Mouse (Mus musculus): ENCODE measurements around the gene Gm48552. TPM values are rescaled to one million over a fixed set of nuclear protein-coding genes. Genes with fewer than 3 reads are reported as not detected.

Gene Gm48552
- polyA plus RNA-seq, 1 experiment from 2014 or later: 1.2 TPM

DNA sequence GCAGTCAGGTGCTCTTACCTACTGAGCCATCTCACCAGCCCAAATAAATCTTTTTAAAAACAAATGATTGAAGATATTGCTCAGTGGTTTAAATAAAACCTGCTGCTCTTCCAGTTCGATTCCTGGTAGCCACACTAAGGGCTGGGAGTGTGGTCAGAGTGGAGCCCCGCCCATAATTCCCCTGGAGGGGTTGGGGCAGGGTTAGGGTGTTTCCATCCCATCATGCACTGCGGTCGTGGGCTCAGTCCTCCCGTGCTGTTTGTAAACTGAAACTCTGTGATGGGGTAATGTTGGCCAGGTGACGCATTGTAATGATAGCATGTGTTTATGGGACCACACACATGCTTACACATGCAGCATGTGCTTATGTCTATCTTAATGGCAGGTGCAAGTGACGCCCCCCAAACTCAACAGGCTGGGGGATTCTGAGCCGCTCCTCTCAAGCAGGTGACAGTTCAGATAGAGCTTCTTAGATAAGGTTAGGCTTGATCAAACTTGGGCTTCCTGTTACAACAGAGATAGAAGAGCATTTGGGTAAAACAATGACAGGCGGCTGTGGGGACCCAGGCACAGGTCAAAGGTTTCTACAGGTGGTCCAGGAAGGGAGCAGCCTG lies 37.0 kb upstream of the Gm48552 start:
- H3K4me2 ChIP-seq (replicated peaks): no peak overlapping the region
- 30% methylated on average over 9 of the region's 9 CpGs for WGBS

DNA sequence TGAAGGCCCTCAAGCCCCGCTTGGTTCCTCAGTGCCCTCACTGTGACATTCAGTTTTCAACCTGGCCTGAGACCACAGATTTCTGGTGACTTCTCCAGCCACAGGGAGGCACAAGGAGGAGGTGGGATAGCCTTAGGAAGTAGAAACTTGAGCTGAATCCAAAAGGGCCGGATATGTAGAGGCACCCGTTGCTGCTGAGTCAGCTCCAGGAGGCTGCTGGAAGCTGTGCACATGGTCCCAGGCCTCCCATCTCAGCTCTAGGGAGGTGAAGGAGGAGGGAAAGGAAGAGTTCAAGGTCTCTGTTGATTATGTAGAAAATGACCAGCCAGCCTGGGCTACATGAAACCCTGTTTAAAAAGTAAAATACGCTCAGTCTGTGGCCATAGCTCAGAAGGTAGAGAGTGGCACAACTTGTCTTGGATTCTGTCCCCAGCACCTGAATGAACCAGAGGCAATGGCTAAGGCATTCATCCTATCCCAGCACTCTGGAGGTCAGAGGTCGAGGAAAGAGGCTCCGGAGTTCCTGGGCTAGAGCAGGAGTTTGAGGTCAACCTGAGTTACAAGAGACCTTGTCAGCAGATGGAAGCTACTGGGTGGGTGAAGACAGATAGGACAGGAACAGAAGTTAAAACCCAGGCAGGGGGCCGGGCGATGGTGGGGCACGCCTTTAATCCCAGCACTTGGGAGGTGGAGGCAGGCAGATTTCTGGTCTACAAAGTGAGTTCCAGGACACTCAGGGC lies 33.9 kb upstream of the Gm48552 start:
- no peak for ATAC-seq
- H3K9ac ChIP-seq (replicated peaks): no peak overlapping the region
- H3K27ac ChIP-seq: no peak overlapping the region
- H3K27me3 ChIP-seq: peaks cover 4% of the 10 kb centered on the region; the same call in 1 of the 2 replicates
- H3K4me1 ChIP-seq (replicated peaks): peaks cover 31% of the 10 kb centered on the region
- no peak overlapping the region for H3K4me3 ChIP-seq (replicated peaks)
- WGBS: 58% methylated on average over 9 of the region's 9 CpGs
- H3K36me3 ChIP-seq: no peaks in the 10 kb centered on the region
- no peak overlapping the region for H3K4me2 ChIP-seq (replicated peaks)
- no peaks in the 10 kb centered on the region for H3K9me3 ChIP-seq

More for the DNA sequence above, 37.0 kb upstream of the Gm48552 start:
- H3K4me1 ChIP-seq (replicated peaks): peaks cover 28% of the 10 kb centered on the region
- H3K27ac ChIP-seq: no peak overlapping the region
- no peak overlapping the region for H3K9ac ChIP-seq (replicated peaks)
- ATAC-seq: no peak
- H3K9me3 ChIP-seq: no peaks in the 10 kb centered on the region
- peaks cover 8% of the 10 kb centered on the region; the same call in 1 of the 2 replicates for H3K36me3 ChIP-seq
- H3K4me3 ChIP-seq (replicated peaks): no peak overlapping the region
- peaks cover 13% of the 10 kb centered on the region for H3K27me3 ChIP-seq

DNA sequence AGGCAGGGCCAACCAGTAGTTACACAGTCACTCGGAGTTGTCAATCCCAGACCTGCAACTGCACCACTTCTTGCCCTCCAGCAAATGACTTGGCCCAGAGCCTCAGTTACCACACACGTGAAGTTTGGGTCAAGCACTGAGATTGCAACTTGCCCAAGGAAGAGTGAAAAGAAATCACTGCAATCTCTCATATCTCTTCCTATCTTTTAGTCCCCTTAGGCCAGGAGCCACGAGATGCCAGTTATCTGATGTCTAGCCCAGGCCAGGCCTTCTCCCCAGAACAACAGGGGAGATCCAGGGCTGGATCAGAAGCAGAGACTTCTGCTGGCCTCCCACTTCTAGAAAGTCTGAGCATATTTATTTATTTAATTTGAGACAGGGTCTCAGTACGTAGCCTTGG lies 33.3 kb upstream of the Gm48552 start:
- H3K9me3 ChIP-seq: no peaks in the 10 kb centered on the region
- WGBS: 84% methylated on average over 4 of the region's 4 CpGs

DNA sequence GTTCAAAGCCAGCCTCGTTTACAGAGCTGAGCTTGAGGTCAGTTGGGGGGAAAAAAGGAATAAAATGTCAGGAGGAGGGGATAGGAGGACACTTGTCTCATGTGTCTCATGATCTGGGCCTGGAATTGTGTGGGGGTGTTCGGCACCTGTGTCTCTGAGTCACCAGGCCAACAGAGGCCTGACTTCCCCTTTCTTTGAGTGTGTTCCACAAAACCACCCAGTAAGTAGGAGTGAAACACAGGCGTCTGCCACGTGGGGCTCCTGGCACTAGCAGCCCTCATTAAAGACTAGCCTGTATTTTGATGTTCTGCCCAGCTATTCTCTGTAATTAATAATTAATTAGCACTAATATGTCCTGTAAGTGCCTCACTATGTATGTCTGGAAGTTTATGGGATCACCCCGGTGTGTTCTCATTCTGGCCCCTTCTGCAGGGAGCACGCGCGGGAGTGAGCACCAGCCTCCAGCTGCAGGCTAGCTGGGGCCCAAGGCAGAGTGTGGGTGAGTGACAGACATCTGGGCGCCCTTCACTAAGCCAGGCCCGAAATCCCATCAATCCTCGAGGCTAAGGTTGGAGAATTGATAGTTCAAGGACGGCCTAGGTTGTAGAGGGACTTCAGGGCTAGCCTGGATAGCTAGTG lies 32.3 kb upstream of the Gm48552 start:
- WGBS: 54% methylated on average over 12 of the region's 12 CpGs
- H3K27me3 ChIP-seq: peaks cover 4% of the 10 kb centered on the region; the same call in 1 of the 2 replicates
- H3K27ac ChIP-seq: no peak overlapping the region
- peak overlapping the region; percentile 66; the same call in 1 of the 2 replicates for H3K4me3 ChIP-seq (replicated peaks)
- peaks cover 34% of the 10 kb centered on the region for H3K4me1 ChIP-seq (replicated peaks)
- H3K36me3 ChIP-seq: peaks cover 4% of the 10 kb centered on the region; the same call in 1 of the 2 replicates
- H3K9ac ChIP-seq (replicated peaks): no peak overlapping the region
- ATAC-seq: peak; percentile 18; the same call in 1 of the 2 replicates
- H3K9me3 ChIP-seq: no peaks in the 10 kb centered on the region
- peak overlapping the region; percentile 99 for H3K4me2 ChIP-seq (replicated peaks)

More for the DNA sequence above, 33.3 kb upstream of the Gm48552 start:
- H3K9ac ChIP-seq (replicated peaks): no peak overlapping the region
- H3K36me3 ChIP-seq: no peaks in the 10 kb centered on the region
- H3K4me1 ChIP-seq (replicated peaks): peaks cover 32% of the 10 kb centered on the region
- H3K4me3 ChIP-seq (replicated peaks): no peak overlapping the region
- H3K4me2 ChIP-seq (replicated peaks): no peak overlapping the region
- peaks cover 4% of the 10 kb centered on the region; the same call in 1 of the 2 replicates for H3K27me3 ChIP-seq
- H3K27ac ChIP-seq: no peak overlapping the region
- ATAC-seq: no peak

DNA sequence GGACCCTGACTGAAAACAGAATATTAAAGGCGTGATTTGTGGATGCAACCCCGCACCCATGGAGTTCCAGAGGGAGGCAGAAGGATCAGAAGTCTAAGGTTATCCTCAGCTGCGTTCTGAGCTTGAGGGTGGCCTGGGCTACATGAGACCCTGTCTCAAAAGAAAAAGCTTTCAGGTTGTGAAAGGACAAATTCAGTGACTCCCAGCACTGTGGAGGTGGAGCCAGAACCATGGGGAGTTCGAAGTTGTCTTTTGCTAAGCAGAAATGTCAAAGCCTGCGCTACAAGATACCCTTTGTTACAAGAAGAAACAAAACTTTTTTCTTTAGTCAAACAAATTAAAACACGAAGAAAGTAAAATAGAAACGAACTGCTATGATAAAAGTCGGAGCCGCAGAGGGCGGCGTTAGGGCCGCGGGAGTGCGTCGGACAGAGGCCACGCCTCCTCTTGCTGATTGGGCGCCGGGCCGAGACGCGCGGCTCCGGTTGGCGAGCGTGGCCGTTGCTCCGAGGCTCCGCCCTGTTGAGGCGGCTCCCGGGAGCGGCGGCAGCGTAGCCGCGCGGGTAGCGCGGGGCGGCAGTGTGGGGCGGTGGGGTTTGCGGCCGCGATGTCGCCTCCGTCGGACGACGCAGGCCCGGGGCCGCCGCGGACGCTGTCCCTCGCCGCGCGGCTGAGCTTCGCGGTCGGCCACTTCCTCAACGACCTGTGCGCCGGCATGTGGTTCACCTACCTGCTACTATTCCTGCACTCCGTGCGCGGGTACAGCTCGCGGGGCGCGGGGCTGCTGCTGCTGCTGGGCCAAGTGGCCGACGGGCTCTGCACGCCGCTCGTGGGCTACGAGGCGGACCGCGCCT lies 31.6 kb upstream of the Gm48552 start, which contains the start of gene Mfsd12:
Gene Mfsd12, plus strand, starts transcription at position 501 of the 854 bp plus-strand sequence.
- Histone ChIP-seq H3K4me3 (replicated peaks) (peak within 1 kb of the TSS; percentile 66), H3K4me1 (replicated peaks) (peaks cover 34% of the 10 kb centered on the region), H3K36me3 (peaks cover 9% of the 10 kb centered on the region; the same call in 1 of the 2 replicates), H3K27me3 (peaks cover 4% of the 10 kb centered on the region; the same call in 1 of the 2 replicates), H3K4me2 (replicated peaks) (peak within 1 kb of the TSS; percentile 99), H3K27ac (peak within 1 kb of the TSS; percentile 57; the same call in 1 of the 2 replicates), H3K9me3 (no peaks in the 10 kb centered on the region), H3K9ac (replicated peaks) (peak within 1 kb of the TSS; percentile 87)
- 2% methylated on average over 78 of the region's 79 CpGs for WGBS
- peak; percentile 90 for ATAC-seq

DNA sequence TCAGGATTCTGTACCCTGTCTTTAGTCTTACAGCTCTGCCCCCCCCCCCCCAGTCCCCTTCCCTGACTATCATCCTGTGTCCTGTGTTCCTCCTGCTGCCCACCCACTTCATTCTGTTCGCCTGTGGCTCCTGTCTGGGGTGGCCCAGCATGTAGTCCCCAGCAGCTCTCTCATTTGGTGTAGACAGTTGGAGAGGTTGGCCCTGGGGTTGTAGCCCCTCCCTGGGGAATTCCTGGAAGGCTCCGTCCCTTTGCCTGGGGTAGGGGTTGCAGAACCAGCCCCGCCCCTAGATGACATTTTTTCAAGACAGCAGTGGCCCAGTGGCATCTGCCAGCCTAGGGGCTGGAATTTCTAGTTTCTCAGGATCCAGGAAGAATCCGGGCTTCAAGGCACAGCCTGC lies 30.6 kb upstream of the Gm48552 start:
- peak overlapping the region; percentile 99 for H3K4me2 ChIP-seq (replicated peaks)
- H3K4me1 ChIP-seq (replicated peaks): peaks cover 43% of the 10 kb centered on the region
- H3K27me3 ChIP-seq: peaks cover 14% of the 10 kb centered on the region
- H3K36me3 ChIP-seq: peaks cover 14% of the 10 kb centered on the region; the same call in 1 of the 2 replicates
- ATAC-seq: 0 out of 2 replicates have a peak, but pooled peaks have one; percentile 10
- H3K27ac ChIP-seq: no peak overlapping the region
- WGBS: 20% methylated on average over 4 of the region's 4 CpGs
- H3K4me3 ChIP-seq (replicated peaks): peak overlapping the region; percentile 66
- H3K9me3 ChIP-seq: no peaks in the 10 kb centered on the region
- peak overlapping the region; percentile 87 for H3K9ac ChIP-seq (replicated peaks)

DNA sequence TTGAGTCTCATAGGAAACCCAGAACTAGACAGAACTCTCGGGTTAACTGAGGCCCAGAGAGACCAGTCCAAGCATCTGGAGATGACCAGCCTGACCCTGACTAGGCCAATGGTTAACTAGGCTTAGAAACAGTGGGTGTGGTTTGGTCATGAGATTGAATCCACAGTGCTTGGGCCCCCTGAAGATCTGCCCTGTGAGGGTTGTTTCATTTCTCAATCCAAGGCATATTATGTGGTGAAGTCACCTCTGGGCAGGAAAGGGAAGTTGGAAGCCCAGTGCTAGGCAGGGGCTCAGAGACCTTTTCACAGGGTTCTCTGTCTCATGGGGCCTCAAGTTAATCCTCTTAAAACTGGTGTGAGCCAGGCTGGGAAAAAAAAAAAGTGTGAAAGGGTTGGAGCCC lies 30.0 kb upstream of the Gm48552 start:
- Histone ChIP-seq H3K9me3 (no peaks in the 10 kb centered on the region), H3K4me1 (replicated peaks) (peaks cover 49% of the 10 kb centered on the region), H3K27ac (no peak overlapping the region), H3K27me3 (peaks cover 20% of the 10 kb centered on the region), H3K36me3 (peaks cover 14% of the 10 kb centered on the region; the same call in 1 of the 2 replicates), H3K4me2 (replicated peaks) (peak overlapping the region; percentile 99), H3K9ac (replicated peaks) (peak overlapping the region; percentile 87), H3K4me3 (replicated peaks) (peak overlapping the region; percentile 66)
- ATAC-seq: no peak
- 63% methylated on average over 1 of the region's 1 CpGs for WGBS

DNA sequence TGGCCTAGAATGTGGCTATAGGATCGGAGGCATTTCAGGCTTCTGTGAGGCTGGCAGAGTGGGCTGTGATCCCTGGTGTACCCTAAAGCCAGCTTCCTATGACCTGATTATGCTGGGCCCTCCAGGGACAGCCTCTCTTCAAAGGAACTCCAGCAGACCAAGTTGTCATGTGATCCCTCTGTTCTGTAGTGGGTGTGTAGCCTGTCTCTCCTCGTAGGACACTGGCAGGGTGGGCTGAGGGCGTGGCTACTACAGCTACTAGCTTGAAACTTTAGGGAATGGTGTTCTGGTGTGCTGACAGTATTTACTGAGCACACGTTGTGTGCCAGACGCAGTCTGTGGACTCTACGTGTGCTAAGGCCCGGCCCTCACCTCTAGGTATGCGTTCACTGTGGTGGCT lies 28.1 kb upstream of the Gm48552 start:
- ATAC-seq: no peak
- Histone ChIP-seq H3K9me3 (no peaks in the 10 kb centered on the region), H3K4me2 (replicated peaks) (no peak overlapping the region), H3K27ac (no peak overlapping the region), H3K36me3 (peaks cover 15% of the 10 kb centered on the region; the same call in 1 of the 2 replicates), H3K9ac (replicated peaks) (0 out of 2 replicates have a peak overlapping the region, but pooled peaks have one; percentile 36), H3K27me3 (peaks cover 25% of the 10 kb centered on the region), H3K4me3 (replicated peaks) (no peak overlapping the region), H3K4me1 (replicated peaks) (peaks cover 68% of the 10 kb centered on the region)
- 72% methylated on average over 8 of the region's 8 CpGs for WGBS

DNA sequence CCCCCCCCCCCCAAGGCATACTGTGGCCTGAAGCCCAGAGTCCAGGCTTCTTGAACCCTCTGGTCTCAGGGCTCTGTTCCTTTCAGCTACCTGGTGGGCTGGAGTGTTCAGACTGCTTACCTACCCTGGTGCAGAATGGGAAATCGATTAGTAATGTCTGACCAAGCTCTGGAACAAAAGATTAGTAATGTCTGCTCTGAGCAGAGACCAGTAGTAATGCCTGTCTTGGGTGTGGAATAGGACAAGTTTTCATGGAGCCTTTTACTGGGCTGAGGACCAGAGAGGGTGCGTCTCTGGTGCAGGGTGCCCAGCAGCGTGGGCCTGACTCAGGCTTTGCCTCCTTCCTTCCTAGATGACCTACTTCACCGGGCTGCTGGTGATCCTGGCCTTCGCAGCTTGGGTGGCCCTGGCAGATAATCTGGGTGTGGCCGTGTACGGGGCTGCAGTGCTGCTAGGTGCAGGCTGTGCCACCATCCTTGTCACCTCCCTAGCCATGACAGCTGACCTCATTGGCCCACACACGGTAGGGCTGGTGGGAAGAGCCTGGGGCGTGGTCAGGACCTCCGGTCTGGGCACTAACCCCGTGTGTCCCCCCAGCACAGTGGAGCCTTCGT lies 26.4 kb upstream of the Gm48552 start:
- Histone ChIP-seq H3K27me3 (peaks cover 25% of the 10 kb centered on the region), H3K9ac (replicated peaks) (no peak overlapping the region), H3K4me1 (replicated peaks) (peaks cover 74% of the 10 kb centered on the region), H3K4me2 (replicated peaks) (no peak overlapping the region), H3K27ac (no peak overlapping the region), H3K9me3 (no peaks in the 10 kb centered on the region), H3K36me3 (peaks cover 31% of the 10 kb centered on the region), H3K4me3 (replicated peaks) (no peak overlapping the region)
- WGBS: 79% methylated on average over 12 of the region's 12 CpGs
- ATAC-seq: no peak

DNA sequence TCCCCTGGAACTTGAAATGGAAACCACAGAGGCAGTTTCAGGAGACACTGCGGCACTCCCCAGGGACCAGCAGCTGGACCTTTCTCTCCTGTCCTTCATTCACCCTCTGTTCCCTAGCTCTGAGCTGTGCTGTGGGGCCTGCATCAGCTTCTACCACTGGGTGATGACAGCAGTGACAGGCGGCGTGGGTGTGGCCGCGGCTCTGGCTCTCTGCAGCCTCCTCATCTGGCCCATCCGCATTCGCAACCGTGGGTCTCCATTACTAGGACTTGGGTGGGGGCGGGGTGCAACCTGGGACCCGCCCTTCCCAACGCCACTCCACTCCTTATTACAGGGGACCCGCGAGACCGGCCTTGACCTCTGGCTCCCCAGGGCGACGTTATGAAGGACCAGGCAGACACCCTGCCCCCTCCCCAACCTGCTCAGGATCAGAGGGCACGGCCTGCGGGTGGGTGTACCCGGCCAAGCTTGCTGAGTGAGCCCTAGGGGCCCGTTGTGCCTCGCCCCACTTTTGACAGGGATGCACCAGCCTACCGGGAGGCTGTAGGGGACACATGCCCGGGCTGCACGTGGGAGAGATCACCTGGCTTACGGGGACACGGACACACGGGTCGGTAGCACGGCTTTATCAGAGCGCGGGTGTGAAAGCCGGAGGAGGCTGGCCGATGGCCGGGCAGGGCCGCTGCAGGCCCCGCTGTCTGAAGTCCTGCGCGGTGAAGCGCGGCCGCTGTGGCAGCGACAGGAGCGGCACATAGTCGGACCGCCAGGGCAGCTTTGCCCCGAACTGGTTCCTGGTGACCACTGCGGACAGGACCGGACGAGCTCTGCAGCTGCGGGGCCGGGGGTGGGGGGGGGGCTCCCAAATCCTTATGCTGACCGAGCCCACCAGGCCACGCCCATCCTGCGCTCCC lies 25.1 kb upstream of the Gm48552 start:
- peak overlapping the region; percentile 36 for H3K4me3 ChIP-seq (replicated peaks)
- H3K27ac ChIP-seq: no peak overlapping the region
- peaks cover 64% of the 10 kb centered on the region for H3K4me1 ChIP-seq (replicated peaks)
- H3K4me2 ChIP-seq (replicated peaks): peak overlapping the region; percentile 56
- 9% methylated on average over 54 of the region's 54 CpGs for WGBS
- H3K27me3 ChIP-seq: peaks cover 25% of the 10 kb centered on the region
- 0 out of 2 replicates have a peak, but pooled peaks have one; percentile 10 for ATAC-seq
- peaks cover 44% of the 10 kb centered on the region for H3K36me3 ChIP-seq
- H3K9me3 ChIP-seq: no peaks in the 10 kb centered on the region
- H3K9ac ChIP-seq (replicated peaks): peak overlapping the region; percentile 60
